Mouse (Mus musculus): ENCODE measurements at regions not wholly inside any gene's neighbourhood (a gene's known extent, or its start where the extent isn't known, plus 50 kb on each side); places are given as distances from the start of the nearest gene placed in this dataset.

GRCm38 (mm10) chr12:114562440-114562839, 1018.7 kb downstream of the Adam6a start:
- no peak overlapping the region for H3K4me3 ChIP-seq (ENCODE audit: insufficient read depth in 1 of 2, low read depth in 1 of 2, low read length in 2 of 2, poor library complexity in 1 of 2, severe bottlenecking in 1 of 2)
- H3K27ac ChIP-seq (ENCODE audit: insufficient read depth, low read depth, low read length, poor library complexity, severe bottlenecking) = no peak overlapping the region
- H3K36me3 ChIP-seq (ENCODE audit: control insufficient read depth, insufficient read depth, low read length, poor library complexity, severe bottlenecking) = no peaks in the 10 kb centered on the region
- DNase-seq (ENCODE audit: low read depth, low spot score) = no peak
- H3K9ac ChIP-seq (ENCODE audit: insufficient read depth, low read depth, low read length, poor library complexity, severe bottlenecking) = no peak overlapping the region
- H3K4me1 ChIP-seq (ENCODE audit: control insufficient read depth in 2 of 2, insufficient read depth in 2 of 2, low read length in 2 of 2, poor library complexity in 1 of 2) = no peaks in the 10 kb centered on the region
- in situ Hi-C loops (cut with MboI; ENCODE audit: low sequenced_read_pairs in 2 of 2, unreplicated experiment in 2 of 2) = no loop called here
- TF ChIP-seq ZNF384 (IDR thresholded peaks at IDR 0.05; ENCODE audit: low read depth, low read length) = no peak
- no peak for TF ChIP-seq ZC3H11A (IDR thresholded peaks at IDR 0.05; ENCODE audit: borderline replicate concordance, low read depth, low read length)
- no peaks in the 10 kb centered on the region for H3K9me3 ChIP-seq (ENCODE audit: control insufficient read depth, insufficient read depth, low read depth, low read length)

GRCm38 (mm10) chr12:114562978-114563377, 1019.3 kb downstream of the Adam6a start:
- H3K9ac ChIP-seq (ENCODE audit: insufficient read depth, low read depth, low read length, poor library complexity, severe bottlenecking) = no peak overlapping the region
- no peak overlapping the region for H3K27ac ChIP-seq (ENCODE audit: insufficient read depth, low read depth, low read length, poor library complexity, severe bottlenecking)
- DNase-seq (ENCODE audit: low read depth, low spot score) = no peak
- no peaks in the 10 kb centered on the region for H3K9me3 ChIP-seq (ENCODE audit: control insufficient read depth, insufficient read depth, low read depth, low read length)
- in situ Hi-C loops (cut with MboI; ENCODE audit: low sequenced_read_pairs in 2 of 2, unreplicated experiment in 2 of 2) = no loop called here
- H3K4me1 ChIP-seq (ENCODE audit: control insufficient read depth in 2 of 2, insufficient read depth in 2 of 2, low read length in 2 of 2, poor library complexity in 1 of 2) = no peaks in the 10 kb centered on the region
- TF ChIP-seq ZC3H11A (IDR thresholded peaks at IDR 0.05; ENCODE audit: borderline replicate concordance, low read depth, low read length) = no peak
- TF ChIP-seq CHD2 (IDR thresholded peaks at IDR 0.05; ENCODE audit: low read depth, low read length) = no peak
- H3K4me3 ChIP-seq (ENCODE audit: insufficient read depth in 1 of 2, low read depth in 1 of 2, low read length in 2 of 2, poor library complexity in 1 of 2, severe bottlenecking in 1 of 2) = no peak overlapping the region
- no peaks in the 10 kb centered on the region for H3K36me3 ChIP-seq (ENCODE audit: control insufficient read depth, insufficient read depth, low read length, poor library complexity, severe bottlenecking)

- H3K4me1 ChIP-seq (ENCODE audit: control insufficient read depth in 2 of 2, insufficient read depth in 2 of 2, low read length in 2 of 2, poor library complexity in 1 of 2) = no peaks in the 10 kb centered on the region
- TF ChIP-seq CHD2 (IDR thresholded peaks at IDR 0.05; ENCODE audit: low read depth, low read length) = no peak
- TF ChIP-seq ZNF384 (IDR thresholded peaks at IDR 0.05; ENCODE audit: low read depth, low read length) = no peak
- no peak for TF ChIP-seq MAFK (IDR thresholded peaks at IDR 0.05; ENCODE audit: insufficient read depth, low read depth, low read length)
- TF ChIP-seq ZC3H11A (IDR thresholded peaks at IDR 0.05; ENCODE audit: borderline replicate concordance, low read depth, low read length) = no peak
- TF ChIP-seq HCFC1 (IDR thresholded peaks at IDR 0.05; ENCODE audit: borderline replicate concordance, insufficient read depth, low read length) = no peak
- no peaks in the 10 kb centered on the region for H3K9me3 ChIP-seq (ENCODE audit: control insufficient read depth, insufficient read depth, low read depth, low read length)
- no peak for DNase-seq (ENCODE audit: low read depth, low spot score)
- H3K9ac ChIP-seq (ENCODE audit: insufficient read depth, low read depth, low read length, poor library complexity, severe bottlenecking) = no peak overlapping the region
- H3K4me3 ChIP-seq (ENCODE audit: insufficient read depth in 1 of 2, low read depth in 1 of 2, low read length in 2 of 2, poor library complexity in 1 of 2, severe bottlenecking in 1 of 2) = no peak overlapping the region
- in situ Hi-C loops (cut with MboI; ENCODE audit: low sequenced_read_pairs in 2 of 2, unreplicated experiment in 2 of 2) = no loop called here
- no peak overlapping the region for H3K27ac ChIP-seq (ENCODE audit: insufficient read depth, low read depth, low read length, poor library complexity, severe bottlenecking)
- H3K36me3 ChIP-seq (ENCODE audit: control insufficient read depth, insufficient read depth, low read length, poor library complexity, severe bottlenecking) = no peaks in the 10 kb centered on the region
Measured at GRCm38 (mm10) chr12:114563683-114564082, 1020.0 kb downstream of the Adam6a start.

- TF ChIP-seq CHD2 (IDR thresholded peaks at IDR 0.05; ENCODE audit: low read depth, low read length) (no peak), ZC3H11A (IDR thresholded peaks at IDR 0.05; ENCODE audit: borderline replicate concordance, low read depth, low read length) (no peak), HCFC1 (IDR thresholded peaks at IDR 0.05; ENCODE audit: borderline replicate concordance, insufficient read depth, low read length) (no peak), ZNF384 (IDR thresholded peaks at IDR 0.05; ENCODE audit: low read depth, low read length) (no peak), MAFK (IDR thresholded peaks at IDR 0.05; ENCODE audit: insufficient read depth, low read depth, low read length) (no peak)
- no peaks in the 10 kb centered on the region for H3K9me3 ChIP-seq (ENCODE audit: control insufficient read depth, insufficient read depth, low read depth, low read length)
- no peaks in the 10 kb centered on the region for H3K4me1 ChIP-seq (ENCODE audit: control insufficient read depth in 2 of 2, insufficient read depth in 2 of 2, low read length in 2 of 2, poor library complexity in 1 of 2)
- in situ Hi-C loops (cut with MboI; ENCODE audit: low sequenced_read_pairs in 2 of 2, unreplicated experiment in 2 of 2) = no loop called here
- H3K36me3 ChIP-seq (ENCODE audit: control insufficient read depth, insufficient read depth, low read length, poor library complexity, severe bottlenecking) = no peaks in the 10 kb centered on the region
- no peak overlapping the region for H3K27ac ChIP-seq (ENCODE audit: insufficient read depth, low read depth, low read length, poor library complexity, severe bottlenecking)
- no peak for DNase-seq (ENCODE audit: low read depth, low spot score)
- H3K9ac ChIP-seq (ENCODE audit: insufficient read depth, low read depth, low read length, poor library complexity, severe bottlenecking) = no peak overlapping the region
- H3K4me3 ChIP-seq (ENCODE audit: insufficient read depth in 1 of 2, low read depth in 1 of 2, low read length in 2 of 2, poor library complexity in 1 of 2, severe bottlenecking in 1 of 2) = no peak overlapping the region
Measured at GRCm38 (mm10) chr12:114564329-114564728, 1020.6 kb downstream of the Adam6a start.

GRCm38 (mm10) chr12:114583371-114583770, 1039.7 kb downstream of the Adam6a start:
- no peak overlapping the region for H3K27ac ChIP-seq (ENCODE audit: insufficient read depth, low read depth, low read length, poor library complexity, severe bottlenecking)
- DNase-seq (ENCODE audit: low read depth, low spot score) = no peak
- no peaks in the 10 kb centered on the region for H3K9me3 ChIP-seq (ENCODE audit: control insufficient read depth, insufficient read depth, low read depth, low read length)
- no peaks in the 10 kb centered on the region for H3K36me3 ChIP-seq (ENCODE audit: control insufficient read depth, insufficient read depth, low read length, poor library complexity, severe bottlenecking)
- TF ChIP-seq CHD2 (IDR thresholded peaks at IDR 0.05; ENCODE audit: low read depth, low read length) (no peak), HCFC1 (IDR thresholded peaks at IDR 0.05; ENCODE audit: borderline replicate concordance, insufficient read depth, low read length) (no peak), MAFK (IDR thresholded peaks at IDR 0.05; ENCODE audit: insufficient read depth, low read depth, low read length) (no peak), ZNF384 (IDR thresholded peaks at IDR 0.05; ENCODE audit: low read depth, low read length) (no peak), ZC3H11A (IDR thresholded peaks at IDR 0.05; ENCODE audit: borderline replicate concordance, low read depth, low read length) (no peak)
- no peak overlapping the region for H3K4me3 ChIP-seq (ENCODE audit: insufficient read depth in 1 of 2, low read depth in 1 of 2, low read length in 2 of 2, poor library complexity in 1 of 2, severe bottlenecking in 1 of 2)
- H3K9ac ChIP-seq (ENCODE audit: insufficient read depth, low read depth, low read length, poor library complexity, severe bottlenecking) = no peak overlapping the region
- no peaks in the 10 kb centered on the region for H3K4me1 ChIP-seq (ENCODE audit: control insufficient read depth in 2 of 2, insufficient read depth in 2 of 2, low read length in 2 of 2, poor library complexity in 1 of 2)
- in situ Hi-C loops (cut with MboI; ENCODE audit: low sequenced_read_pairs in 2 of 2, unreplicated experiment in 2 of 2) = loop anchor here in 1 of 2 experiments (10.0 kb wide), 1 partner anchor 61 kb away; no protein-coding TSS in a partner anchor

Measured in ES-E14 (cell line).